Mouse (Mus musculus): ENCODE data around the gene Dlx2.

The Dlx2 gene

DNA sequence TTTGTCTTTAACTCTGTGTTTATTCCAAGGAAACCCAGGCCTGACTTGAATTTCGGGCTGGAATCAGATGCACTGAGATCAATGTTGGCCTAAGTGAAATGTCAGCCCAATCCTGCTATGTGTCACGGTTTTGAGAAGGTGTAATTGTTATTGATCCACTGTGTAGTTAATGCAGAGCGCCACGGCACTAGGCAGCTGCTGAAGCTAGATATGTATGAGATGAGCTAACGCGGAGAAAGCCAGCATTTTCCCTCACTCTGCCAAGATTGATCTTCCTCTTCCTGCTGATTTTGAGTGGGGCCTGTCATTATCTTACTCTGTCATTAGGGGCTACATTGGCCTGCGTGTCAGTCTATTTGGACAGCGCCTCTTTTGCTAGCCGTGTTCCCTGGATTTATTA is 34.2 kb downstream of the Dlx2 start:
- no peak for DNase-seq (ENCODE audit: inconsistent age in 2 of 2, low spot score in 1 of 2)

DNA sequence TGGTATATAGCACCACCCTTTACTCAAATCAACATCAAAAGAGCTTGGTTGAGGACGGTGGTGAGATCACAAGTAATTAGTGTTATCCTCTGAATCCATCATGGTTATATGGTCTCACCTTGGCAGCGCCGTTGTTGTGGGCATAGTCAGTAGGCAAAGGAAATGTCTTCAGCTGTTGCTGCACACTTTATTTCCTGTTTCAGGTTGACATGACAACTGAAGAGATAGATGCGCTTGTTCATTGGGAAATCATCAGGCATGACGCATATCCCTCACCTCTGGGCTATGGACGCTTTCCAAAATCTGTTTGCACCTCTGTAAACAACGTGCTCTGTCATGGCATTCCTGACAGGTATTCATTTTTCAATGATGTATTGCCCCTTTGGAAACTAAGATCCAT is 35.3 kb downstream of the Dlx2 start:
- no peak for DNase-seq (ENCODE audit: inconsistent age in 2 of 2, low spot score in 1 of 2)

DNA sequence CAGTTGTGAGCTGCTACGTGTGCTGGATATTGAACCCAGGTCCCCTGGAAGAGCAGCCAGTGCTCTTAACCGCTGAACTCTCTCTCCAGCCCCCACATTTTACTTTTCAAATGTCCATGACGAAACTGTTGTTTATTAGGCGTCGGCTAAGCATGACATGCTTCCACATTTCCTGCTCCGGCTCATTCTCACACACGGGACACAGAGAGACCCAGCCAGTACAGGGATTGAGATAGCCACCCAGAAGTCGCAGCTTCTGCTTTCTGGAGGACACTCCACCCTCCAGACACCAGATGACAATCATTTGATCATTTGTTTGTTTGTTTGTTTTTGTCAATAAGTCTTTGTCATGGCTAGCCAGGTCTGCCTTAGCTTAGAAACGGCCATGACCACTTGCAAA is 41.7 kb downstream of the Dlx2 start:
- no peak for DNase-seq (ENCODE audit: inconsistent age in 2 of 2, low spot score in 1 of 2)

- DNase-seq (ENCODE audit: inconsistent age in 2 of 2, low spot score in 1 of 2): peak; percentile 18 to 89
Measured at GRCm38 (mm10) chr2:71499276-71500230, 47.0 kb downstream of the Dlx2 start.

- DNase-seq (ENCODE audit: inconsistent age in 2 of 2, low spot score in 1 of 2): no peak
Measured at GRCm38 (mm10) chr2:71497175-71497574, 49.4 kb downstream of the Dlx2 start.

GRCm38 (mm10) chr2:71494971-71495370 is 51.6 kb downstream of the Dlx2 start:
- no peak for DNase-seq (ENCODE audit: inconsistent age in 2 of 2, low spot score in 1 of 2)

GRCm38 (mm10) chr2:71494503-71494902 is 52.1 kb downstream of the Dlx2 start:
- no peak for DNase-seq (ENCODE audit: inconsistent age in 2 of 2, low spot score in 1 of 2)

All from adrenal gland, adult (tissue).